Mouse (Mus musculus) 3T3-L1 (cell line): ENCODE results near the gene Urb1.

Experiments used
- DNase-seq: peaks from one replicate; pipeline ENCODE4 v3.0.0-alpha.2; 2015; ENCODE audit warnings: low read depth, low spot score

Urb1 gene

GRCm38 (mm10) chr16:90809975-90810715 lies at the start of gene Urb1:
Urb1 (minus strand) TSS chr16:90810413.
- DNase-seq, result peak; percentile 99

GRCm38 (mm10) chr16:90858206-90858605 lies 48.0 kb upstream of the Urb1 start:
- no peak for DNase-seq

- DNase-seq, result peak; percentile 60
Measured at GRCm38 (mm10) chr16:90856552-90857200, 46.5 kb upstream of the Urb1 start.

GRCm38 (mm10) chr16:90851621-90852334 lies 41.6 kb upstream of the Urb1 start:
- no peak for DNase-seq

GRCm38 (mm10) chr16:90850881-90851280 lies 40.7 kb upstream of the Urb1 start:
- DNase-seq, result no peak

GRCm38 (mm10) chr16:90849262-90849661 lies 39.0 kb upstream of the Urb1 start:
- DNase-seq, result no peak

GRCm38 (mm10) chr16:90848697-90849096 lies 38.5 kb upstream of the Urb1 start:
- no peak for DNase-seq

- no peak for DNase-seq
Measured at GRCm38 (mm10) chr16:90845591-90845990, 35.4 kb upstream of the Urb1 start.

- DNase-seq, result peak; percentile 65
Measured at GRCm38 (mm10) chr16:90845038-90845437, 34.8 kb upstream of the Urb1 start.

- no peak for DNase-seq
Measured at GRCm38 (mm10) chr16:90842164-90842563, 32.0 kb upstream of the Urb1 start.

- no peak for DNase-seq
Measured at GRCm38 (mm10) chr16:90837431-90837830, 27.2 kb upstream of the Urb1 start.

GRCm38 (mm10) chr16:90833041-90833791 lies 23.0 kb upstream of the Urb1 start:
- DNase-seq, result no peak

GRCm38 (mm10) chr16:90832495-90832894 lies 22.3 kb upstream of the Urb1 start:
- DNase-seq, result no peak

- DNase-seq, result no peak
Measured at GRCm38 (mm10) chr16:90831676-90832075, 21.5 kb upstream of the Urb1 start.

GRCm38 (mm10) chr16:90830686-90831439 lies 20.6 kb upstream of the Urb1 start:
- DNase-seq, result peak; percentile 53

- DNase-seq, result peak; percentile 68
Measured at GRCm38 (mm10) chr16:90829894-90830685, 19.9 kb upstream of the Urb1 start.

GRCm38 (mm10) chr16:90829136-90829535 lies 18.9 kb upstream of the Urb1 start:
- DNase-seq, result no peak

- no peak for DNase-seq
Measured at GRCm38 (mm10) chr16:90827498-90827897, 17.3 kb upstream of the Urb1 start.

- DNase-seq, result no peak
Measured at GRCm38 (mm10) chr16:90826457-90826856, 16.2 kb upstream of the Urb1 start, which contains the start of gene Eva1c. Eva1c (plus strand) TSS chr16:90826719.

- DNase-seq, result no peak
Measured at GRCm38 (mm10) chr16:90826041-90826440, 15.8 kb upstream of the Urb1 start.
